Mouse (Mus musculus) lung, adult 2 months (tissue): Measurements from ENCODE around the gene Uox. TPM values are rescaled to one million over a fixed set of nuclear protein-coding genes. Genes with fewer than 3 reads are reported as not detected.

Experiments used
- DNase-seq: peaks from one replicate; pipeline ENCODE4 v3.0.0; 2022
- H3K4me1 ChIP-seq: fragments of 200-500 bp; 2 replicates; pipeline ENCODE4 v1.6.1; 2011; ENCODE audit warnings: low read length; ENCODE audit not compliant: control insufficient read depth, insufficient read depth
- H3K4me3 ChIP-seq: fragments of 200-500 bp; replicated peaks from 2 replicates; pipeline ENCODE3; 2011; ENCODE audit warnings: low read depth, mild to moderate bottlenecking, control low read depth, low read length; ENCODE audit errors: extremely low read depth
- CTCF ChIP-seq: fragments of 200-500 bp; IDR thresholded peaks from 2 replicates; pipeline ENCODE4 v1.5.1; 2011; ENCODE audit warnings: mild to moderate bottlenecking, low read length, control low read depth; ENCODE audit not compliant: insufficient read depth
- POLR2A ChIP-seq: fragments of 200-500 bp; IDR thresholded peaks from 2 replicates; pipeline ENCODE4 v1.6.1; 2011; ENCODE audit warnings: low read depth, mild to moderate bottlenecking, control low read depth, low read length, borderline replicate concordance; ENCODE audit errors: extremely low read depth
- WGBS: fragments of 180-500 bp; shearing (Covaris S2); methylation state at CpG from one replicate; pipeline ENCODE4 v1.1.7; 2018; 5-methylcytosine and 5-hydroxymethylcytosine counted together
- polyA plus RNA-seq: library from polyadenylated mRNA; depleted of rRNA; stranded (reverse); fragments of >200 nt; gene quantifications from 2 replicates; pipeline ENCODE4 v1.2.3, GENCODE M21; 2012

Gene Uox
- polyA plus RNA-seq, 1 experiment: 0.82 TPM

- WGBS: 77% methylated on average over 6 of the region's 6 CpGs
- TF ChIP-seq CTCF: no peak
- no peak for TF ChIP-seq POLR2A
- H3K4me1 ChIP-seq: no peaks in the 10 kb centered on the region
- H3K4me3 ChIP-seq: no peak overlapping the region
- no peak for DNase-seq
These were observed 29.1 kb downstream of the Uox start for GRCm38 (mm10) chr3:146599198-146599900.

GRCm38 (mm10) chr3:146601205-146601604 is 31.0 kb downstream of the Uox start:
- TF ChIP-seq CTCF (no peak), POLR2A (no peak)
- H3K4me3 ChIP-seq: no peak overlapping the region
- H3K4me1 ChIP-seq: no peaks in the 10 kb centered on the region
- DNase-seq: no peak
- 61% methylated on average over 2 of the region's 2 CpGs for WGBS

GRCm38 (mm10) chr3:146602531-146602930 is 32.3 kb downstream of the Uox start:
- H3K4me1 ChIP-seq: no peaks in the 10 kb centered on the region
- 82% methylated on average over 3 of the region's 3 CpGs for WGBS

GRCm38 (mm10) chr3:146604647-146605046 is 34.4 kb downstream of the Uox start:
- no peak for TF ChIP-seq POLR2A
- TF ChIP-seq CTCF: no peak
- WGBS: 79% methylated on average over 9 of the region's 9 CpGs
- H3K4me3 ChIP-seq: no peak overlapping the region
- no peak for DNase-seq
- H3K4me1 ChIP-seq: no peaks in the 10 kb centered on the region

More at GRCm38 (mm10) chr3:146602531-146602930, 32.3 kb downstream of the Uox start:
- TF ChIP-seq CTCF: no peak
- TF ChIP-seq POLR2A: no peak
- H3K4me3 ChIP-seq: no peak overlapping the region
- no peak for DNase-seq

- Histone ChIP-seq H3K4me1 (no peaks in the 10 kb centered on the region), H3K4me3 (no peak overlapping the region)
- TF ChIP-seq POLR2A (no peak), CTCF (no peak)
- DNase-seq: no peak
- 27% methylated on average over 1 of the region's 1 CpGs for WGBS
These were observed 37.1 kb downstream of the Uox start for GRCm38 (mm10) chr3:146607368-146607767.

GRCm38 (mm10) chr3:146610322-146610721 is 40.1 kb downstream of the Uox start:
- no peak overlapping the region for H3K4me3 ChIP-seq
- 73% methylated on average over 10 of the region's 10 CpGs for WGBS
- TF ChIP-seq POLR2A (no peak), CTCF (no peak)
- DNase-seq: no peak
- H3K4me1 ChIP-seq: no peaks in the 10 kb centered on the region

- Histone ChIP-seq H3K4me1 (no peaks in the 10 kb centered on the region), H3K4me3 (no peak overlapping the region)
- DNase-seq: no peak
- WGBS: 57% methylated on average over 4 of the region's 4 CpGs
- no peak for TF ChIP-seq POLR2A
- TF ChIP-seq CTCF: no peak
These were observed 41.0 kb downstream of the Uox start for GRCm38 (mm10) chr3:146611261-146611660.

GRCm38 (mm10) chr3:146611821-146612220 is 41.6 kb downstream of the Uox start:
- no peaks in the 10 kb centered on the region for H3K4me1 ChIP-seq
- no peak for TF ChIP-seq POLR2A
- no peak for TF ChIP-seq CTCF
- DNase-seq: no peak
- WGBS: 42% methylated on average over 4 of the region's 4 CpGs
- H3K4me3 ChIP-seq: no peak overlapping the region

GRCm38 (mm10) chr3:146615496-146615895 is 45.3 kb downstream of the Uox start, which contains the start of gene Dnase2b:
TSS of gene Dnase2b (minus strand) at chr3:146615596.
- TF ChIP-seq CTCF (no peak), POLR2A (no peak)
- H3K4me3 ChIP-seq: no peak within 1 kb of the TSS
- no peaks in the 10 kb centered on the region for H3K4me1 ChIP-seq
- 77% methylated on average over 4 of the region's 4 CpGs for WGBS
- DNase-seq: no peak
